Mouse (Mus musculus): ENCODE measurements around the gene Jarid2. TPM values are rescaled to one million over a fixed set of nuclear protein-coding genes. Genes with fewer than 3 reads are reported as not detected.

The Jarid2 gene
- total RNA-seq, 2 experiments from 2014 or later = 17.4 to 20.0 TPM

DNA sequence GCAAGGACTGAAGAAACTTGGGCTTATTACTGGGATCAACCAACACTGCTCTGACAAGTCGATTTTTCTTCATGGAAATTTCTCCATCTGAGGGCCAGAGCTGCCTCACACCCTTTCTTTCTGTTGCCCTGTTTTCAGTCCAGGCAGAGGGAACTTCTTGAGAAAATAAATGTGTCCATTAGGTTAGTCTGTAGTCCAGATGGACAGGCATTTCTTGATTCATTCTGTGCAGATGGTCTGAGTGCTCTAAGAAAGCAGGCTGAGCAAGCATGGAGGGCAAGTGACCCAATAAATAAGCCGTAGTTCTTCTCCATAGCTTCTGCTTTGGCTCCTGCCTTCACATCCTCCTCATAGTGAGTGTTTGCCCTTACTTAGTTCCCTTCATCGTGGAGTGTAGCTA is 46.1 kb downstream of the Jarid2 start:
- DNase-seq (ENCODE audit: low spot score) = no peak

DNA sequence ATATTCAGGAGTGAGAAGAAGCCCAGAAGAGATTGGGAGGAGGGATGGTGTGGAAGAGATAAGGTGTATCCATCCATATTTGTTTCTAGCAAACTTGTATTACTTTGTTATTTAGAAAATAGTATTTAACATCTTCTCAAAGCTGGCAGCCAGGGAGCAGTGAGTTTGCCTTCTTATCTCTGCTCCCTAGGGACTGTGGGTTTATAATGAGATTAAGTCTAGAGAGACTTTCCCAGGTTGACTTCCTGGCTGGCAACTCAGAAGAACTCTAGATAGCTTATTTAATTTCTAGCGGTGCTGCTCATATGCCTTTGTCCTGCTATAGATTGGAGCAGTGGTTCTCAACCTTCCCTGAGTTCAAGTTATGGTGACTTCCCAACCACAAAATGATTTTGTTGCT is 51.2 kb downstream of the Jarid2 start:
- no peak for DNase-seq (ENCODE audit: low spot score)

DNA sequence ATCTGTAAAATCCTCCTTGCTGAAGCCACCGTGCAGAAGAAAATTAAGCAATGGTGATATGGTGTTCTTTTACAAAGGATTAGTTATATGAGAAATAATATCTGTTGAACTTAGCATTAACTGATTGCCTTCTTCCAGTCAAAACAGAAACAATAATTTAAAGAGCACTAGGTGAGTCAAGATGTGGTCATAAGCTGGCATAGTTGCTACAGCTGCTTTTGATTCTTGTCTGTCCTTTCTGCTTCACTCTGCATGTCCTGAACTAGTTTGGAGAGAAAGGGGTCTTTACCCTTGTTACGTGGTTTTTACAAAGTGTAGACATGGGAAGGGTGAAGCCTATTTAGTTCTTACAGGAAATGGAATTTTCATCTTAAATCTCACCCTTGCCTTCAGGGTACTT is 51.9 kb downstream of the Jarid2 start:
- DNase-seq (ENCODE audit: low spot score) = no peak

DNA sequence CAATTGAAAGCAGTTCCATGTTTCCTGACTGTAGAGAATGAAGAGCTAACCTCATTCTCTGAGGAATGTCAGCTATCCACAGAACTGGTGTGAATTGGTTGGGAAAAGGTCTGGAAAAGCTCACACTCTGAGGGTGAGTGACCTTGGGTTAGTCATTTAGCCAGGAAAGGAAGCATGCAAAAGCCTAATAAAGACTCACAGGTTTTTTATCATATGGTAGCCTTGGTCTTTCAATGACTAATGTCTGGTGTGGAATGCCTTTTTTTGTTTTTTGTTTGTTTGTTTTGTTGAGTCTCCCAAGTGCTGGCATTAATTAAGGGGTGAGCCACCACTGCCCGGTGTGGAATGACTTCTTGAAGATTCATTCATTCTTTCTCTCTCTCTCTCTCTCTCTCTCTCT is 55.3 kb downstream of the Jarid2 start:
- no peak for DNase-seq (ENCODE audit: low spot score)

DNA sequence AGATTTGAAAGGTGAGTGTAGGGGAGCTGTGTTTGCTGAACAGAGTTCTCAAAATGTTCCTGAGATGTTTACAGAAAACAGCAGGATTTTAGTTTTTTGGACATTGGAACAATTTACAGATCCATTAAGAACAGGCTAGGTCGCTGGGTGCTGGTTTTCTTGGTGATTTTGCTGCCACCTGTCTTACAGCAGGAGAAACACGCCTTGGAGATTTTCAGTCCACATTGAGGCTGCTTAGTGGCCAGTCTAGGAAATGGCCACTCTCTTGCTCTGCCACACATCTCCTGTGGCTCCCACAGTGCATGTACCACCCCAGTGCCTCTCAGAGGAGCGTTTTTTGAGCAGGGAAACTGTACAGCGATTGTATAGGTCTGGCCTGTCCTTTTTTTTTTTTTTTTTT is 57.0 kb downstream of the Jarid2 start:
- peak; percentile 49 for DNase-seq (ENCODE audit: low spot score)

DNA sequence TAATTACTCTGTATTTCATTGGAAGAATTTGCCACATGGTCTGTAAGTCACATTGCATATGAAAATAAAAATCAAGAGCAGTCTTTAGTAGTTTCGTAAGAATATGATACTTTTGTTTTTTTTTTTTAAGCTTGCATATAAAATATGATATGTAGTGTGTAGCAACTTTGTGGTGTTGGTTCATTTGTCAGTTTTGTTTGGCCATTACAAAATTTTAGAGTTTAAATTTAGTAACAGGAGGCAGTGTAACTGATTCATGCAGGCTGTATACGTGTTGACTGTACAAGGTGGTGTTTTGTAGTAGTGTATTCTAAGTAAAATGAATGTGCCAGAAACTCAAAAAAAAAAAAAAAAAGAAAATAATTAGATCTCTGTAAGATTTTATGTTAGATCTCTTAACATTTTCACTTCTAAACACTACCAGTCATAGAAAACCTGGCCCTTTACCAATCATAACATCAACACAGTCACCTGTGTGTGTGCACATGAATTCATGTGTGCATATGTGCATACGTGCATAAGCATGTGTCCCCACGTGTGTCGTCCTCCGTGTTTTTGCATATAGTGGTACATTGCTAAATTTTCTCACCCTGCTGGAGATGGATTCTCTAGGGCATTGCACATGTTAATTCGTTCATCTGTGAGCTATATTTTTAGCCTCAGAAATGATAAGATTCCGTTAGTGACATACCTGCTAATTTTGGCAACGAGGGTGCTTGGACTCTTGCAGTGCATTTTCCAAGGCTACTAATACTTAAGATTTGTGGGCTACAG is 59.3 kb downstream of the Jarid2 start:
- DNase-seq (ENCODE audit: low spot score) = no peak

DNA sequence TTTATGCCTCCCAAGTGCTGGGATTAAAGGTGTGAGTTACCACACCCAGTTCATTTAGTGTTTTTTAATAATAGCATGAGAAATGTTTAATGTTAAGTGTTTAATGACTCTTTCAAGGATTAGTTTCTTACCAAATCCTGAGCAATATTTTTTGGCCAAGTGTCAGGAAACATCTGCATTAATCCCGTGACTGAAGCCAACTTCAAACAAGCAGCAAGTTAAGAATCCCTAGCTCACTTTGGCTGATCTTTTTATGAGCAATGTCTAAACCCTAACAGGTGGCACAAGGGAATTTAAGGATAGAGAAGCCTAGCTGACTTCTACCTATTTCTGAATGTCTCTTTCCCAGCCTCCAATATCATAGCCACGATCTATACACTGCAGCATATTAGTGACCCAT is 60.7 kb downstream of the Jarid2 start:
- DNase-seq (ENCODE audit: low spot score) = no peak

DNA sequence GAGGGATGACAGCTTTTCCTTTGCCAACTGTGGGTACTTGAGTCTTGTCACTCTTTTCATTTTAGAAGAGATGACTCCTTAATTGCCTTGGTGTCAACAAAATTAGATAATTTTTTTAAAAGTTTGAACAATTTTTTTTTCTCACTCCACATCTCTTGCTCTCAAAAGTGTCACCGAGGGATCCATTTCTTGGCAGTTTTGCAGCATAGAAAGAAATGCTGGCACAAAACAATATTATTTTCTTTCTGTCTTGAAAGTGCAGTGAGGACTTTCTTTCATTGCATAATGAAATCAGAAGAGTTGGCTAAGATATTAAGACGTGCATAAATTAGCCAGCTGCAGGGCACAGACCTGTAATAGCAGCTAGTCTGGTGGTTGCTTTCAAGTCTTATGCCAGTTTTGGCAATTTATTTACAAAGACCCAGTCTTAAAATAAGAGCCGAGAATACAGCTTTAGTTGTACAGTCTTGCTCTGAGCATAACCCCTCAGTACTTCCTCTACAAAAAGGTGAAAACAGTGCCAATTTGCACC is 63.2 kb downstream of the Jarid2 start:
- DNase-seq (ENCODE audit: low spot score) = no peak

DNA sequence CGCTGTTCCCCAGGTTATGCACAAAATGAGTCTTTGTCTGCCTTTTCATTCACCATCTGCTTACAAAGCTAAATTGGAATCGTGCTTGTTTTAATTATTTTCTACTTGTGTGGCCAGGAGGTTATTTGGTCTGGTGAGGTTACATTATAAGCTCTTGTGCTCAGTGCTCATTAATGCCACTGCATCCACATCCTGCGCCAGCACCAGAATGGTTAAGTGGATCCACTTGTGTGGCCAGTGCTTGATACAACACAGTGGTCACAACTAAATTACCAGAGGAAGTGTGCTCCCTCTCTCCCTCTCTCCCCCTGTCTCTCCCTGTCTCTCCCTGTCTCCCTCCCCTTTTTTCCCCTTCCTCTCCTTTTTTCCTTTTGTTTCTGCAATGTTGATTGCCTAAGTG is 66.6 kb downstream of the Jarid2 start:
- DNase-seq (ENCODE audit: low spot score) = no peak

DNA sequence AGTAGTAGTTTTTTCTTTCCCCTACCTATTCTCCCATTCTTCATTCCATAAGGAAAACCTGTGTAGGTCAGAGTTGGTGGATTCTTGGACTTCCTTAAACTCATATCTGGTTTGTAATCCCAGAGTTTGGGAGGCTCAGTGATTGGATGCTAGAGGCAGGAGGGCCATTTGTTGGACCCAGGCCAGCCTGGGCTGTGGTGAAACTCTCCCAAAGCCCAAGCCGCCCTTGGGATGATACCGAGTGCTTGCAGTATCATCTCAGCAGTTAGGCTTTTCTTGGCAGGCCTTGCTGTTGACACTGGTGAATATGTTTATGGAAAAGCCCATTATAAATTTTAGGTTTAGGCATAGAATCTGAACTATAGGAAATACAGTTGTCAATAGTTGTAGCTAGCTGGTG is 67.5 kb downstream of the Jarid2 start:
- DNase-seq (ENCODE audit: low spot score) = peak; percentile 36

DNA sequence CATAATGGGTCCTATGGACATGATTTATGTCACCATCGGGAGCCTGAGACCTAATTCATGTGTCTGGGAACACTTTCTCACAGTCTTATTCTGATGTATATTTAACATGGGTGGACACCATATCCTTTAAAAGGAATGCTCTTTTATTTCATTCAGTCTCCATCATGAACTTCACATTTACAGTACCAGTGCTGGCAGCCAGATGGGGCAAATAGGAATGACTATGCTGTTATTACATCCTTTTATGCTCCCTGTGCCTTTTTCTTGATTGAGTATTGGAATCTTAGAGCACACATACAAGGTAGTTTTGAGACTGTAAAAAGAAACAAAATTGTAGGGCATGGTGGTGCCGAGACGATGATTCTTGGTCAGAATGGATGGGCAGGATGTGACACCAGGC is 69.0 kb downstream of the Jarid2 start:
- no peak for DNase-seq (ENCODE audit: low spot score)

DNA sequence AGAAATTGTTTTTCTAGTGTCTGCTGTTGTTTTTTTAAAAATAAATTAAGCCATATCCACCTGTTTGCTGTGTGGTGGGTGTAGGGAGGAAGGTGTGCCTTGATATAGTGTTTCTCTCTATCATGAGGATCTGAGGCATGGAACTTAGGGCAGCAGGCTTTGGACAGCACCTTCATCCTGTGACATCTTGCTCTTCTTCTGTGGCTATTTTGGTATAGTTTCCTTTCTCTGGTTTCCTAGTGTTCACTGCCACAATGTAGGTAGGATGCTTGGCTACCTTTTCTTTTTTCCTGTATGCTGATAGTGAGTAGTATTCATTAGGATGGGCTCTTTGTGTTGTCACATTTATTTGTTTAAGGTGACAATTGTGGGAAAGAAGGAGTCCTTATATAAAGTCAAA is 69.9 kb downstream of the Jarid2 start:
- no peak for DNase-seq (ENCODE audit: low spot score)

DNA sequence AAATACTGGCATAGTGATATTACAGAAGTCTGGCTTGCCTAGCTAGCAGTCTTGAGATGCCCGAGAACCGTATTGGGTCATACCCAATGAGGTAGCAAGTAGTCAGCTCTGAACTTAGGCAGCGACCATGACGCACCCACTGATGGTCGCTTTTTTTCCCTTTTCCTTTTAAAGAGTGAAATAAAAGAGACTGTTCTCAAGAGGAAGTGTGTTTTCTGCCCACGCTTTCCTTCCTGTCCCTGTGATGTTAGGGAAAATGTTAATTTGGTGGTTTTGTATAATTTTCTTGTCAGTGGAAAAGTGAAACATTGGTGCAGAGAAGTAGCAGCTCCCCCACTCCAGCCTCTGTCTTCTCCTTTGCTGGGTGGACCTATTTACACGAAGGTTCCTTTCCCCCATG is 70.8 kb downstream of the Jarid2 start:
- no peak for DNase-seq (ENCODE audit: low spot score)

DNA sequence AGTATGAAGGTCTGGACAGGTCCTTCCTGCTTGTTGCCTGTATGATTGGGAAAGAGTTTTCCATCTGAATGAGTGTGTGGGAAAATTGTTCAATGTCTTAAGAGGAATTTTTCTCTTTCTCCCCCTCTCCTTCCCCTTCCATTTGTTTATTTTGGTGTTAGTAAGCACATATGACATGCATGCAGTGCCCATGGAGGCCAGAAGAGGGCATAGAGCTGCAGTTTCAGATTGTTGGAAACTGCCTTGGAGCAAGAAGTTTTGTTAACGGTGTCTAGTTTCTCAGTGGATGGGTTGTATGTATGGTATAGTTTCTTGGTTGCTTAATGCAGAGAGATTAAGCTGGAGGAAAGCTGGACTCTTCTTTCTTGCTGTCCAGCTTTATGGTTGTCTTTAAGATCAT is 75.6 kb downstream of the Jarid2 start:
- peak; percentile 37 for DNase-seq (ENCODE audit: low spot score)

DNA sequence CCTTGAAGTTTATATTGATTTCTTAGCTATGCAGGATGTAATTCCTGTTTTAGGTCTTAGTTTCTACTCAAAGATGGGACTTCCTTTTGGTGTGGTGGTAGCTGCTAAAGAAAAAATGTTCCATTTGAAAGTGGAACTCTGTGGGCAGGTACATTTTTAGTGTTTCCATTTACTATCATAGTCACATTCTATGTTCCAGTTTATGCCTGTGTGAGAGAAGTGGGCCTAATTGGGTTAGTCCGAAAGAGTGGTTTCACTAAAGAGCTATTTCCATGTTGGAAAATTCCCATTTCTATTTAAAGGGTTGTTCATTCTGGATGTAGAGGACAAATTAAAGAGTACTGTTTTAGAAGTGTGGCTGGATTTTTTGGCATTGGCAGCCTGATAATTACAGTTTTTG is 79.0 kb downstream of the Jarid2 start:
- DNase-seq (ENCODE audit: low spot score) = no peak

DNA sequence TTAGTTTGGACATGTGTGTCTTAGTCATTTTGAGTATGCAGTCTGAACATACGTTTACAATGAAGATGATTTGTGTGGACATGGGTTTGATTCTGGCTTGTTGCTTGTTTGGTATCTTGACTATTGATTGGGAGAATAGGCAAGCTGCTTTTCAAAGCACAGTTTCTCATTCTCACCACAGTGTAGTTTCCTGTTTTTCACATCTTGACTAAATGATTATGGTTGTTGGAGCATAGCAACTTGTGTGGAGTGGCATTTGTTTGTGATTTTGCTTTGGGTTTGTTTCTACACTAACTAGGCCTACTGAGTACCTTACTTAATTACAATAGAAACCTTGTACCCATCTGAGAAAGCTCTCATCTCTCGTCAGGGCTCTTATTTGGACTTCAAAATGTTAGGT is 81.7 kb downstream of the Jarid2 start:
- no peak for DNase-seq (ENCODE audit: low spot score)

DNA sequence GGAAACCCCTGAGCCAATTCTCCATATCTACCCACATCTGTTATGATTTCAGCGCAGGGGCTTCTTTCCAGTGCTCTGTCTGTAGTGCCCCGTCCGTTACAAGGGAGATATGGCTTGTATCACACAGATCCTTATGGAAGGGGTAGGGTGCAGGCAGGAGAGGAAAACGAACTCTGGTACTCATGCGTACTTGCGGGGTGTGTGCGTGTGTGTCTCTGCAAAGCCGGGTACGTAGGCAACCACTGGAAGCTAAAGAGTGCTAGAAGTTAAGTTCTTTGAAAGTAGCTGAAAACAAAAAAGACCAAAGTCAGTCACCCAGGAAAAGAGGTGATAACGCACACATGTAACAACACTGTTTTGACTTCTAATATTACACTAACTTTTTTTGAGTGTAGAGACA is 82.3 kb downstream of the Jarid2 start:
- no peak for DNase-seq (ENCODE audit: low spot score)

DNA sequence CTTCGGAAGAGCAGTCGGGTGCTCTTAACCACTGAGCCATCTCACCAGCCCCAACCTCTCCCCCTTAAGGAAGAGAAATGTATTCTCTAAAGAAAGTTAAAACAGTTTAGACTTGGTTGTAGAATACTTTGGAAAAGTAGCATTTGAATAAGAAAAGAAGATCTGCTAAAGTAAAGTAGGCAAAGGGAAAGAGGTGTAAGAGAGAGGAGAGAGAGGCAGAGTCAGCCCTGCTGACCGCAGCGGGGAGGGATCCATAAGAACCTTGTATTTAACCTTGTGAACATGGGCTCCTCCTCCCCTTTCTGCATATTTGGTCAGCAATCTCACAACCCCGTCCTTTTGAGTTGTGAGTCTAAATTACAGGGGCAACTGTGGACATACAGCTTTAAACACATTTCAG is 83.1 kb downstream of the Jarid2 start:
- DNase-seq (ENCODE audit: low spot score) = no peak

DNA sequence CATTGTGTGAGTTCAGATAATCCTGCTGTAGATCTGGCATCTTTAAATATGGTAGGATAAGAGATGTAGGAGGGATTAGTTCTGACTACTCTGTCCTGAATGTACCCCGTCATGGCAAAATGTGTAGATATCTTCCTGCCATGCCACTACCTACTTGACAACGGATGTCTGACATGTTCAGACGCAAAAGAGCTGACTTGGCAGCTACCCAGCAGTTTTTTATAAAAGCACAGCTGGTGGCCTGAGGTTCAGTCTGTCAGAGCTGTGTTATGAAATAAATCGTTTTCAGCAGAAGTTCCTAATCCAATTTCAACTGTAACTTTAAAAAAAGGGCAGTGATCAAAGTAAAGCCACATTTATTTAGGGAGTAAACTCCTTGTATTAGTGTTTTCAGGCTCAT is 90.1 kb downstream of the Jarid2 start:
- peak; percentile 72 for DNase-seq (ENCODE audit: low spot score)

DNA sequence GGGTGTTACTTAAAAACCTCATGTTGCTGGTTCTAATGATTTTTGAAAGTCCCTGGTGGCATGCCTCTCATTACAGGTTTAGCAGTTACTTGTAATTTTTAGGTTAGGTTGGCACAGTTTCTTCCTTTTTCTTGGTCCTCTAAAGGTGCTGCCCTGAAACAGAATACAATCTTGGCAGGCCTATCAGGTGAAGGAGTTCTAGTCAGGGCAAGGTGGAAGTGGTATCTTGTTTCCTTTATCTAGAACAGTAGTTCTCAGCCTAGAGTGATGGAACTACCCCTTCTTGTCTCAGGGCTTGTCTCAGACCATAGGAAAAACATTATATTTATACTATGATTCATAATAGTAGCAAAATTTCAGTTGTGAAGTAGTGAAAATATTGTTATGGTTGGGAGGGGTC is 93.3 kb downstream of the Jarid2 start:
- DNase-seq (ENCODE audit: low spot score) = no peak

DNA sequence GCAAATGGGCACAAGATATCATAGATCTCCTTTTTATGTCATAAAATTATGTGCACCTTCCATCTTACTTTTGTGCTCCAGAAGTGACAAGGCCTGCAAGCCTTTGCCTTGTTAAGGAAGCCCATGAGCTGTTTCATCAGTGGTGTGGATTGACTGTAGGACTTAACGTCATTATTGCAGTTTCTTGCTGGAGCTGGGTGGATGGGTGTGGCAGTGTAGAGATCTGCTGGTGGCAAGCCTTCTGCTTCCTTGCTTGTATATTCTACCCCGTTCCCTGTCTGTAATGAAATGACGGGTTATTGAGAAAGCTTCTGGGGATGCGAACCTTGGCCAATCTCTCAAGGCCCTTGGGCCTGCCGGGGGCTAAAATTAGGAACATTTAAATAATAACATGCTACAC is 99.6 kb downstream of the Jarid2 start:
- no peak for DNase-seq (ENCODE audit: low spot score)

DNA sequence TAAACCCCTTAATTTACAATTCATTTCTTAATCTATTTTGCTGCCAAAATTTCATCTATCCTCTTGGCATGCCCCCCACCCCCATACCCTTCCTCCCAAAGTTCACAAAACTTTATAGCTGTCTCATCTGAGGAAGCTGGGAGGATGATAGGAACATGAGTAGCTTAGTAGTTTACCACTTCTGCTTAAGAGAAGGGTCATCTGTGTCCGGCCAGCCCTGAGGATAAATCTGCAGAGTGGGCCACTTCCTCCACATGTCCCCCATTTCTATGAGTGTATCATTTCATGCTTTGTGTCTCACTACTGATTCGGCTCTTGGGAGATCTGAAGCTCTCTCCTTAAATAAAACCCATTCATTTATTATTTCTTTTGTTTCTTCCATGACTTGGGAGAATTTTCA is 102.8 kb downstream of the Jarid2 start:
- no peak for DNase-seq (ENCODE audit: low spot score)

DNA sequence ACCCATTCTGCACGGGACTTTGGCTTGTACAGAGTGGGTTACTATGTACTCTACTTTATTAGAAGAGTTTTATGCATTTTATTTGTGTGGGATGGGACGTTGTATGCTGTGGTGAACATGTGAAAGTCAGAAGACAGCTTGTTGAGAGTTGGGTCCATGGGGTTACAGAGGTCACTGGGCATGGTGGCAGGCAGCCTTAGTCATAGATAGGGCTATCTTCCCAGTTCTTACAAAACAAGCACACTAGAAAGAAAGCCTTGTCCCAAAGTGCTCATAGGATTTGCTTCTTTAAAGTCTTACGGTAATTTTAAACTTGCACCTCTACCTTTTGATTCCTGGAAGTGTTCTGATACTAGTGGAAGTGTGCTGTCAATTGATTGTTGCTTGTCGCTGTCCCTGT is 103.6 kb downstream of the Jarid2 start:
- no peak for DNase-seq (ENCODE audit: low spot score)

DNA sequence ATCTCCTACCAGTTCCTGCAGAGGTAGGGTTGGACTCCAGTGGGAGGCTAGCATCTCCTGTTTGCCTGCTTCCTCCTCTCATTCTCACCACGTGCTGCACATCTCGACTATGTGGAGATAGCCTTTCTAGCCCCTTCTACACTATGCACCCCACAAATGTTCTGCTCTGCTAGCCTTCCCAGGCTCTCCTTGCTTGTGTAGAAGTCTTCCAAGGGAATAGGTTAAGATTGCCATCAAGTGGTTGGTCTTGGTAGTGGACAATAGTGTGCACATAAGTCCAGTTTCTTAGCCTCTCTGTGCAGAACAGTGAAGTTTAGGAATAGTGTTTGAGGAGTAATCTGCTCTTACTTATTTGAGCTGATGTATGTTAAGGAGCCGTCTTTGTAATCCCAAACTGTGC is 104.1 kb downstream of the Jarid2 start:
- peak; percentile 74 for DNase-seq (ENCODE audit: low spot score)
